Mouse (Mus musculus) neutrophil, adult 5-6 weeks (primary cell): Measurements from ENCODE around the gene Apba1. TPM values are rescaled to one million over a fixed set of nuclear protein-coding genes. Genes with fewer than 3 reads are reported as not detected.

Source experiments
- total RNA-seq: library from RNA; stranded (forward); fragments of 200-1000 nt; gene quantifications from 2 replicates; pipeline ENCODE4 v1.2.3, GENCODE M21; 2017

Gene Apba1
- total RNA-seq, 1 experiment from 2014 or later: 1.5 TPM

Other genes starting within 250 kb of the Apba1 start
- gene 1700028P14Rik, start 106.1 kb upstream of the Apba1 start, total RNA-seq: not detected in 2 replicates
- 15.7 and 17.3 TPM in 2 replicates for gene Ptar1, start 71.5 kb upstream of the Apba1 start, total RNA-seq